Mouse (Mus musculus) T-helper 2 cell (primary cell): ENCODE results near the gene Nfil3.

Experiments used
- in situ Hi-C: fragments of 300-600 bp; cut with MboI, MseI; formaldehyde crosslinking; loops from one replicate; pipeline ENCODE4 v1.15.1; 2025; ENCODE audit warnings: high pct_unique_total_duplicates

The Nfil3 gene

DNA sequence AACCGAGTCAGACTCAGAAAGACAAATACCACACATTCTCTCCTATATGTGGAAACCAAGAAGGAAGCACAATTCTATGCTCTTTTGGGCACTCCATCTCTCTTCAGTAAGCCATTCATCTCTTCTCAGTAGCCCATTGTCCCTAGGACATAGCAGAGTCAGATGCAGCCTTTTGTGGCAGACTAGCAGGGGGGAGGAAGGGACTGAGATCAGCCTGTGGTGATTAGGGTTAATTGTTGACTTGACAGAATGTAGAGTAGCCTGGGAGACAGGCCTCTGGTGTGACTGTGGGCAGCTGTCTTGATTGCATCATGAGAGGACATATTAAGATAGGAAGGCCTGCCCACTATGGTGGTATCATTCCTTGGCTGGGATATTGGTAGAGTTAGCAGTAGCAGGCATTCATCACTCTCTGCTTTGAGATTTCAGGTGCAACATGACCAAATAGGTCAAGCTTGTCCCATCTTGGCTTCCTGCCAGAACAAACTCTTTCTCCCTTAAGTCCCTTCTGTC lies 37.9 kb downstream of the Nfil3 start:
- in situ Hi-C loops, result no loop called here

DNA sequence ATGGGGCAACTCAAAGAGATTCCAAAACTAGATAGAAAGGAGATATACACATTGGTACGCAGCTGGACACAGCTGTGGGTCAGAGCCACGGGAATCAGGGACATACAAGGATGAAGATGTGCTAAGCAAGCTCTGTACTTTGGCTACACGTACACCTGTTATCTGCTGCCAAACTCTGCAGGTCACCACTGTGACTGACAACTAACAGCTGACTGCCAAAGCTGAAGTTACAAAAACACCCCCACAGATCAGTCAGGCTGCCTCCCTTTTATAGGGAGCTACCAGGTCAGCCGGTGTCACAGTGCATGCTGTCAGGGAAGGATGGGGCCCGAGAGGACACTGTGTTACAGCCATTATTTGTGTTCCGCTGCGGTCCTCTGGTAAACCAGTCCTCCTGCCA lies 39.9 kb downstream of the Nfil3 start:
- in situ Hi-C loops, result no loop called here

DNA sequence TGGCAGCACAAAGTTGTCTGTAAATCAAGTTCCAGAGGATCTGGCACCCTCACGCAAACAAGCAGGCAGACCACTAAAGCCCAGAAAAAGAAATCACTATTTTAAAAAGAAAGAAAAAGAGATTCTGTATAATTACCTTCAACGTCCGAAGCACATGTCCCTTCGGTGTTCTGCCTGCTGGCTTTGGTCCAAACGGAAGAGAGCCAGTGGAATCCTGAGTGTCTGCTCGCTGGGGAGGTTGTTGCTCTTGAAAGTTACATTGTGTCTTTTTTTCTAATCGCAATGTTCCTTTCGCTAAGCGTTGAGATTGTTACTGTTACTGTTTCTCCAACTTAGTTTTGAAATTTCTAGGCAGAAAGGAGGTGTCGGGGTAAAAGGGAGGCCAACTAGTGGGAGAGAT lies 50.3 kb downstream of the Nfil3 start:
- in situ Hi-C loops, result no loop called here

DNA sequence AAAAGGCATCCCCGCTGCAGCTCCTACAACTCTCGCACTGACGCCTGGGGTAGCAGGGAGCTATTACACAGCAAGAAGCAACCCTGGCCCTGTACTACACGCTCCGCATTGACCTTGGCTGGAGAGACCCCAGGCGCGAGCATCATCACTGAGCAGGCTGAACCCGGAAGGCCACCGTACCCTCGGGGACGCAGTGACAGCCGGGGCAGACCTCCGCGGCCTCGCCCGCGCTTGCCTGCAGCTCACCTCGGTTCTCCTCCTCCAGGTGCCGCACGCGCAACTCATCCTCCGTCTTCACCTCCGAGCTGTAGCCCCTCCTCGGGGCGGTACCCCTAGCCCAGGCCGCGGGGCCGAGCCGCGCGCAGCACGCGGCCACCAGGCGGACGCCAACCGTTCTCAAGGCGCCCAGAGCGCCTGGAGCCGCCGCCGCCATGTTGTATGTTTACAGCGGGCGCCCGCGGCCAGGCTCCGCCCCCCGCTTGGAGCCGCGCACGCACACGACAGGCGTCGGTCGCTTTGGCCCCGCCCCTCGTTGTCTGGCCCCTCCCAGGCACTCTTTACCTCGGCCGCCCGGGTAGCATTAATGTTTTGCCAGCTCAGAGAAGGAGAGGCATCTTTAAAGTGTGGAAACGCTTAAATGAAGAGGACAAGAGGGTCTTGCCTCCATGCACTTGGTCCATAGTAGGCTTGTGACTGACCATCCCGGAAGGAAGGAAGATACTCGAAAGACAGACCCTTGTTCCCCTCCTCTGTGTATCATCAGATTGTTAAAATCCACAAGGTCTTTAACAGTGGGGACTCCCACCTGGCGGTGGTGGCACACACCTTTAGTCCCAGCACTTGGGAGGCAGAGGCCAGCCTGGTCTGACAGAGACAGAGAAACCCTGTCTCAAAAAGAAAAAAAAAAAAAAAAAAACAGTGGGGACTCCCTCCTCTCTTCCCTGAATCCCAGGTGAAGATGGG lies 51.4 kb downstream of the Nfil3 start, which contains the start of gene Auh:
Auh (minus strand) TSS at position 473 of the 963 bp plus-strand sequence.
- in situ Hi-C loops, result no loop called here

DNA sequence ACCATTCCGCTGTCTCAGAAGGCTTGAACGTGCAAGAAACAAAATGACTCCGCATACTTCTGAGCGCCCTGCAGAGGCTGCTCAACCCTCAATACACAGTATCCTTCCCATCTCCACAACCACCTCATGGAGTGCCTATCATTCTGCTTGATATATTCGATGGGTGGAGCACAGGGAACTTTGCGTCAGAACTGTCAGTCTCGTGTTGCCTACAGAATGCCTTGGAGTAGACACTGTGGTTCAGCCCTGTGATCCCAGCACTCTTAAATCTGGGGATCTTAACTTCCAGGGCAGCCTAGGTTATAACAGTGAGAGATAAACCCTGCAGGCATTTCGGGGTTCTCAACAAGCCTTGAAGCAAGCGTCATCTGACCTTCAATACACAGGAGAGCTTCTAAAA lies 52.5 kb downstream of the Nfil3 start:
- in situ Hi-C loops, result no loop called here

DNA sequence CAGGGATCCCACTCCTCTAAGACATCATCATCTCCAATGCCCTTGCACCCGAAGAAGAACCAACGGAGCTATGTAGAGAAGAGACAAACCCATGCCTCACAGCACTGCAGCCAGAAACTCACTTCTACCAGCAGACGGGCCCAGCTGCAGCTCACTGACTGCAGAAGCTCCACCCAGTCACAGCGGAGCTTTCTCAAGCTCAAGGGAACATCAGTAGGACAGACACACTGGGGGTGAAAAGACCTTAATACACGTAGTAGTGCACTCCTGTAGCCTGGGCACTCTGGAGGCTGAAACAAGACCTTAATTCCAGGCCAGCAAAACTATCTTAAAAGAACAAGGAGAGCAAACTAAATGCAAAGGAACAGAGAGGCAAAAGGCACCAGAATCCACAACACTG lies 56.4 kb downstream of the Nfil3 start:
- in situ Hi-C loops, result loop anchor here (5.0 kb wide), 1 partner anchor 58 kb away; the partner anchor contains the start of gene Nfil3

DNA sequence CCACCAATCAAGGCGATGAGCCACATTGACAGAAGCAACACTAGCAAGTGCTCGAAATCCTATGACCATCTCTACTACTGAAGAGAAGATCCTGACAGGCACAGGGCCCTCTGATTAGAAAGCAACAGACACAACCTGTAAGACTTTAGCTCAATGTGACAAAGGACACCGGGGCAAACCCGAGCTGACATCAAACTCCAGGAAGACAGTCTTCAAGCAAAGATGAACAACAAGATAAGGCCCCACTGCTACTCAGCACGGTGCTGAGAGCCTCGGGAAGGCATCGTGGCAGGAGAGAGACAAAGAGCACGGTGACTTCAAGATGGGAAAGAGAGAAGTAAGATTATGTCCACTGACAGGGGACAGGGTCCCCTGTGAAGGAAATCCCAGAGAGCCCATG lies 58.9 kb downstream of the Nfil3 start:
- in situ Hi-C loops, result loop anchor here (5.0 kb wide), 1 partner anchor 60 kb away; the partner anchor contains the start of gene Nfil3

DNA sequence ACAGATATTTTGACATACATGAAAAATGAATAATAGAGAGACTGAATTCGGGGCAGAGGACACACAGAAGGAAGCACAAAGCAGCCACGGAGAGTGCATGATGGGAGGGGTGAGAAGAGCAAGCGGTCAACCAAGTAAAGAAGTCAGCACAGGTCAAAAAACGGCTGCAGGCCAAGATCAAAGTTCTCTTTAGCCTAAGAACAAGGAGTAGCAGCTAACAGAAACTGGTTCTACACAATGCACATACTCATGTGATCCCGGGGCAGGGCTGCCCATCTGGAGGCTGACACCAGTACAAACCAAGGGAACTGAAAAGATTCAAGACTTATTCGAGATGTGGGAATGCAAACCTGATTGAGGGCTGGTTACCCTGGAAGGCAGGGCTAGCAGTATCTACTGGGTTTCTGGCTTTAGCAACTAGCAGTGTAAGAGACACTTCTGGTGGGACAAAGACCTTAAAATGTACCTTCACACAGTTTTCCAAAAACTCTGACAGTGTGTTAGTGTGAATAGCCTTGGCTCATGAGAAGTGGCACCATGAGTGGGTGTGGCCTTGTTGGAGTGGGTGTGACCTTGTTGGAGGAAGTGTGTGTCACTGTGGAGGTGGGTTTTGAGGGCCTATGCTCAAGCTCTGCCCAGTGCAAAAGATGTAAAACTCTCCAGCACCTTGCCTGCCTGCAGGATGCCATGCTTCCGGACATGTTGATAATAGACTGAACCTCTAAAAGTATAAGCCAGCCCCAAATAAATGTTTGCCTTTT lies 59.6 kb downstream of the Nfil3 start:
- in situ Hi-C loops, result loop anchor here (5.0 kb wide), 1 partner anchor 61 kb away; the partner anchor contains the start of gene Nfil3

DNA sequence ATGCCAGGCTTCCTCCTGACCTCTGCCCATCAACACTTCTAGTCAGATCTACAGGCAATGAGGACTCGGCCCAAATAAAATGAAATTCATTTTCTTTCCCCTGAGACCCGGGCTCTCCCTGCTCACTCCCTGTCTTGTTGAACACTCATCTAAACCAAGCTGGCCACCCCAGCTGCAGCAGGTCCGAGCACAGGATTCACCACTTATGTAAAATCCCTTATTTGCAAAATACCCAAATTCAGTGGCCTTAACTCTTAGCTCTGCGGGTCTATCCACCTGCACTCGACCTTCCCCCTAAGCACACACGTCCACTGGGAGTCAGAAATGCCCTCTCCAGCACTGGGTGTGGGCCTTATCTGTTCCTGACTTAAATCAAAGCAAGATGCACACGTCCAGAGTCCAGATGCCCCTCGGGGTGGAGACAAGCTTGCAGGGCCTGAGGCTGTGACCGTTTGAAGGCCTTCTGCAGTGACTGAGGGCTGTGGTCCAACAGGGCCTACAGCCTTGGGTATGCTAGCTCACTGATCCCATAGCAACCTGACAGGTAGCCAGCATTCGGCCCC lies 61.0 kb downstream of the Nfil3 start:
- in situ Hi-C loops, result loop anchor here (5.0 kb wide), 2 partner anchors 62 to 98 kb away; partner anchors contain the start of gene Nfil3

DNA sequence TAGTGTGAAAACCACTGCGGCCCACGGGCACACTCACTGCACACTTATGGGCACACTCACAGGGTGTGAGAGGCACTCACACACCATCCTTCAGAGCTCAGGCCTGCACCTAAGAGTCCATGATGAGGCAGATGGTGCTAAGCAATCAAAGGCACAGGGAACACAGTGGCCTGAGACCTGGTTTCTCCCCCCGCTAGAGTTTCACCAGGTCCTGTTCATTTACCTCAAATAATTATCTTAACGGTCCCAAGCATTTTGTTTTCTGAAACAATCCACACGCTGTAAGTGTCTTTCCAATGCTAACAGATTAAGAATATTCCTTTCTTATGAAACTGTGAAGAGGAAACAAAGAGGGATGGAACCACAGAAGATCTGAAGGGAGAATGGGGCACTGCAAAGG lies 62.5 kb downstream of the Nfil3 start:
- in situ Hi-C loops, result loop anchor here (5.0 kb wide), 1 partner anchor 96 kb away; no protein-coding TSS in a partner anchor
